Mouse (Mus musculus) brain, embryonic 14.5 days (tissue): ENCODE results near the gene Zfp366.

Experiments used
- CTCF ChIP-seq: fragments of 200-500 bp; IDR thresholded peaks from 2 replicates; pipeline ENCODE4 v1.5.1; 2012; ENCODE audit warnings: inconsistent platforms, mild to moderate bottlenecking, moderate library complexity, borderline replicate concordance; ENCODE audit not compliant: insufficient read depth, insufficient read length; ENCODE audit errors: extremely low read depth
- POLR2A ChIP-seq: fragments of 200-500 bp; IDR thresholded peaks from 2 replicates; pipeline ENCODE4 v1.6.1; 2012; ENCODE audit warnings: mild to moderate bottlenecking, inconsistent platforms, borderline replicate concordance; ENCODE audit not compliant: poor library complexity, insufficient read depth, insufficient read length, severe bottlenecking; ENCODE audit errors: extremely low read depth

GRCm38 (mm10) chr13:99242895-99243294 lies 58.3 kb downstream of the Zfp366 start:
- TF ChIP-seq CTCF, result no peak
- TF ChIP-seq POLR2A, result no peak
